16 mouse cellular contexts compared by ENCODE assay signal in the genomic region with DNA sequence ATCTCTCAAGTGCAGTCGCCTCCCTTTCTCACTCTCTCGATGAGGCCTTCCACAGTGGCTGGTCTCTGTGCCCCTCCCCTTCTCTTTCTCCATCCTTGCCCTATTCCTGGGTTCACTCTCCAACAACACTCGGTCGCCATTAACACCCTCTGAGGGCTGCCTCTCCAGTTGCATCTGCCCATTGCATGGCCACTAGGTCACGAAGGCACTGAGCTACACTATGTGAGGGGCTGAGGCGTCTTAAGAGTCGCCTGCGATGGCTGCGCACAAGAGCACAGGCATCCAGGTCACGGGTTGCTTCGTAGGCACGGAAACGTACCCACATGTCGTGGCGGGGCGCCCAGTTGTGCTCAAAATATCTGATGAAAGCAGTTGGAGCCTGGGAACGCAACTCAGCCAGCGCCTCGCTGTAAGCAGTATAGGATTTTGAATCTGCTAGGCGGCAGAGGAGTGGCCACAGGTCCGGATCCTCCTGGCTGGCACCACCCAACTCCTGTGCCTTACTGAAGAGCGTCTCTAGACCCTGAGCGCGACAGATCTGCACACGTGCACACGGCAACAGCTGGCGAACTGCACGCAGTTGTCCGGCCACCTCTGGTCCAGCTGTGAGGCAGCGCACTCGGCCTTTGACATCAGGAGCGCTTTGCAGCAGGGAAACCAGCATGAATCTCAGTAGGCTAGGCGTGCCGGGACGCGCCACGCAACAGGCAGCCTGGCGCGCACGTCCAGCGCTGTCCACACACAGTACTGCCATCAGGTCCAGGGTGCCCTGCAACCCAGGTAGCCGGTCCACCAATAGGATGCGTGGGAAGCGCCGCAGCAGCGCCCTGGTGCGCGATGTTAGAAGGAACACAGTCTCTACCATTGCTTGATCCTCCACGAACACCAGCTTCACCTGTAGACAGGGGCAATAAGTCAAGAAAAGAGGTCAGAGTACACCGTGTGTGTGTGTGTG. TPM values are rescaled to one million over a fixed set of nuclear protein-coding genes. Genes with fewer than 3 reads are reported as not detected.
DNase-seq lines count a peak whose midpoint lies in the region.
"Had no signal": no experiment of that assay in that cellular context is flagged by ENCODE, and none has a peak within 500 bp of the region (broad histone marks: within the 10 kb centered on the region; RNA-seq: fewer than 3 reads in every experiment).

No protein-coding gene starts in this region.

- no peaks in the 10 kb centered on the region for H3K9me3 ChIP-seq in heart, embryonic 10.5 days

- H3K36me3 ChIP-seq in heart, embryonic 10.5 days, result no peaks in the 10 kb centered on the region

- no peak for DNase-seq in heart, embryonic 10.5 days (ENCODE audit: low spot score)
- no peak for DNase-seq in heart, adult 8-10 months (ENCODE audit: low spot score)
- peak; percentile 9 for DNase-seq in right cerebral cortex, adult 18-20 months
- no peak for DNase-seq in right cerebral cortex, postnatal 25 days
- peak; percentile 12 to 19 for DNase-seq in heart, postnatal 10 days
- DNase-seq in right cerebral cortex, postnatal 4 days, result peak; percentile 35
- DNase-seq in retina, postnatal 1 day, result no peak
- DNase-seq in cerebellum, adult 18-20 months, result no peak
- DNase-seq: adrenal gland, postnatal 36 days; lung, postnatal 10 days had no signal

- H3K27ac ChIP-seq in heart, embryonic 10.5 days, result no peak overlapping the region

- 0 out of 2 replicates have a peak overlapping the region, but pooled peaks have one; percentile 5 for H3K4me3 ChIP-seq in heart, embryonic 10.5 days

- H3K27me3 ChIP-seq in heart, embryonic 10.5 days (ENCODE audit: insufficient read depth, poor library complexity, severe bottlenecking), result peaks cover 13% of the 10 kb centered on the region; the same call in 1 of the 2 replicates
- H3K27me3 ChIP-seq: CH12.LX had no signal

- 39% methylated on average over 50 of the region's 50 CpGs for WGBS in heart, embryonic 10.5 days

- intact Hi-C loops in heart, postnatal 10 days (cut with DNase I), result no loop called here

- no peaks in the 10 kb centered on the region for H3K4me1 ChIP-seq in heart, embryonic 10.5 days

RNA-seq across cellular contexts. Expression of a gene that starts 16.1 kb away (rescaled TPM):
- polyA plus RNA-seq in heart, embryonic 10.5 days (2016; fragmentation: Nextera tagmentation; extraction: Ambion mirVana), result 85.1 and 105 TPM in 2 replicates
- total RNA-seq in heart, adult 8-10 months (2022), result 1 to 10 TPM; 3.0 to 4.1 (median 3.5) TPM
- total RNA-seq in heart, postnatal 10 days (2021), result 10 to 100 TPM; 14.4 to 16.0 TPM

RNA-seq across cellular contexts. Expression of a gene that starts 17.5 kb away (rescaled TPM):
- polyA plus RNA-seq in heart, embryonic 10.5 days (2016; fragmentation: Nextera tagmentation; extraction: Ambion mirVana), result 7.6 and 7.9 TPM in 2 replicates
- 10 to 100 TPM; 10.7 to 11.6 (median 11.2) TPM for total RNA-seq in heart, adult 8-10 months (2022)
- 1 to 10 TPM; 6.6 to 7.4 TPM for total RNA-seq in heart, postnatal 10 days (2021)

RNA-seq across cellular contexts. Expression of a gene that starts 48.2 kb away (rescaled TPM):
- not detected in 2 replicates for polyA plus RNA-seq in heart, embryonic 10.5 days (2016; fragmentation: Nextera tagmentation; extraction: Ambion mirVana)
- not detected for total RNA-seq in heart, adult 8-10 months (2022)
- not detected for total RNA-seq in heart, postnatal 10 days (2021)
- total RNA-seq: adrenal gland, postnatal 36 days; CH12.LX; common myeloid progenitor, adult 5-6 weeks; granulocyte monocyte progenitor cell, adult 5-6 weeks; left cerebral cortex, adult 8-10 months had no signal
- polyA plus RNA-seq: neural tube, embryonic 14.5 days; testis, adult 2 months had no signal

Comparison
In these comparisons a context has a peak if more than half of its experiments do, and no peak if none do; other contexts are left out.
1. DNase-seq: peak in right cerebral cortex, adult 18-20 months (single experiment), heart, postnatal 10 days (2 of 2) and right cerebral cortex, postnatal 4 days (single experiment); none in heart, embryonic 10.5 days (single experiment), heart, adult 8-10 months (single experiment), right cerebral cortex, postnatal 25 days (single experiment), retina, postnatal 1 day (single experiment) and cerebellum, adult 18-20 months (0 of 2).